Mouse (Mus musculus): ENCODE measurements around the gene Lrrc8e.

DNA sequence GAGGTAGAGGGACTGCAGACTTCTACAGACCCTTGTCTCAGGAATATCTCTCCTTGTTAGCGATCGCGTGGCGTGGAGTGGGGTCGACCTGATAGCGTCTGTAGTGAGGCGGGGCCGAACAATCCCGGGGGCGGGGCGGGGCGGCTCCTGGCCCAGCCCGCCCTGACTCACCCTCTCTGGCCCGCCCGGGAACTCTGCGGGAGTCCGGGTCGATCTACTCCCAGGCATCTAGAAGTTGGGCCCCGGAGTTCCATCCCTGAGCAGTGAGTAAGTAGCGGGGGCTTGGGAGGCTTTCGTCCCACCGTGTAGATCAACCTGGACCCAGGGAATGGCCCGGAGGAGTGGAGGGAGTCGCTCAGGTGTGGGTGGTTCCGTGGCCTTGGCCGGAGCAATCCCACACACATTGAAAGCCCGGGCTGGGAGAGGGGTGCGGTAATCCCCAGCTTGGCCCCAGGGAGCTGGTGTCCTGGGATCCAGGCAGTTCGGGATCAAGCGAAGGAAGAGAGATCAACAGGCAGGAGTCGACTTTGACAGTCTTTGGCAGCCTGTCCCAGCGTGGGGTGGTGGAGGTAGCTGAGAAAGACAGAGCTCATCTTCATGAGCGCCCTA lies at the start of gene Lrrc8e:
- no peak for TF ChIP-seq CTCF (IDR thresholded peaks at IDR 0.05; ENCODE audit: control insufficient read depth, insufficient read depth, insufficient replicate concordance, low read depth, low read length)
- no peak for TF ChIP-seq POLR2A (IDR thresholded peaks at IDR 0.05; ENCODE audit: control insufficient read depth, low read depth, low read length)

Data from testis, adult 2 months (tissue).